Mouse (Mus musculus) ovary, postnatal 10 days (tissue): ENCODE data around the gene Bcas3.

Source experiments
- DNase-seq: peaks from one replicate; pipeline ENCODE4 v3.0.0; 2022; ENCODE audit warnings: low spot score

Bcas3 gene

DNA sequence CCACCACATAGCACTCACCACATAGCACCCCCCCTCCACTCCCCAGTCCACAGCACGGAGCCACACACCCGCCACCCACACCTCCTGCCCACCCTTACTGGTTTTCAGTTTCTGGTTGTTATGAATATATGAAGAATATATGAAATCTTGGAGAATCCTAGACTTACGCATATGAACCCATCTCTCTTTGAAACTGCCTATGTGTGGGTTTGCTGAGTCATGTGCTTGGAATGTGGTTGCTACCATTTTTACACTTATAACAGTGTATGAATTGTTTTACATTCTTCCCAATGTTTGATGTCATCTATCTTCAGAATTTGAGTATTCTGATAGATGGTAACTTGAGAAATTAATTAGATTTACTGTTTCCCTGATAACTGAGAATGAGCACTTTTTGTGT, 26.1 kb downstream of the Bcas3 start:
- DNase-seq, result no peak

DNA sequence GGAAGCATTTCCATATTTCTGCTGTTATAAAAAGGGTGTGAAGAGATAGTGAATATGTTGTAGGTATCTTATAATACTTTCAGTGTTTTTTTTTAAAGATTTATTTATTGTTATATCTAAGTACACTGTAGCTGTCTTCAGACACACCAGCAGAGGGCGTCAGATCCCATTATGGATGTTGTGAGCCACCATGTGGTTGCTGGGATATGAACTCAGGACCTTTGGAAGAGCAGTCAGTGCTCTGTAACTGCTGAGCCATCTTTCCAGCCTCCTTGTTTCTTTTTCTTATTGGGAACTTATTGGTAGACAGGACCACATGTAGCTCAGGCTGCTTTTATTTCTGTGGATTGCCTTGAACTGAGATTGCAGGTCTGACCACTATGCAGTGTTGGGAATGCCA, 27.1 kb downstream of the Bcas3 start:
- no peak for DNase-seq

DNA sequence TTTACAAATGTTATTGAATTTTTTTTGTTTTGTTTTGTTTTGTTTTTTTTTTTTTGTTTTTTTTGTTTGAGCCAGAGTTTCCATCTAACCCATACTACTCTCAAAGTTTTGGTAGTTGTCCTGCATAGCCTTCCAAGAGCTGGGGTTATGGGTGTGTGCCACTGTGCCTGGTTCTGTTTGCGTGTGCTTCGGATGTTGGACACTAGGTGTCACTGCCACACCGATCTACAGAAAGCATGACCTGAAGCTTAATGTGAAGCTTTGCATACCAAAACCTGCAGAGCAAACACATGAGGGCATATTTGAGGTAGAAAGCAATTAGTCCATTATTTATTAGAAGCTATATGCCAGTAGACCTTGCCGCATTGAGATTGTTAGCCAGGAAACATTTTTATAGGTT, 29.1 kb downstream of the Bcas3 start:
- DNase-seq, result no peak

DNA sequence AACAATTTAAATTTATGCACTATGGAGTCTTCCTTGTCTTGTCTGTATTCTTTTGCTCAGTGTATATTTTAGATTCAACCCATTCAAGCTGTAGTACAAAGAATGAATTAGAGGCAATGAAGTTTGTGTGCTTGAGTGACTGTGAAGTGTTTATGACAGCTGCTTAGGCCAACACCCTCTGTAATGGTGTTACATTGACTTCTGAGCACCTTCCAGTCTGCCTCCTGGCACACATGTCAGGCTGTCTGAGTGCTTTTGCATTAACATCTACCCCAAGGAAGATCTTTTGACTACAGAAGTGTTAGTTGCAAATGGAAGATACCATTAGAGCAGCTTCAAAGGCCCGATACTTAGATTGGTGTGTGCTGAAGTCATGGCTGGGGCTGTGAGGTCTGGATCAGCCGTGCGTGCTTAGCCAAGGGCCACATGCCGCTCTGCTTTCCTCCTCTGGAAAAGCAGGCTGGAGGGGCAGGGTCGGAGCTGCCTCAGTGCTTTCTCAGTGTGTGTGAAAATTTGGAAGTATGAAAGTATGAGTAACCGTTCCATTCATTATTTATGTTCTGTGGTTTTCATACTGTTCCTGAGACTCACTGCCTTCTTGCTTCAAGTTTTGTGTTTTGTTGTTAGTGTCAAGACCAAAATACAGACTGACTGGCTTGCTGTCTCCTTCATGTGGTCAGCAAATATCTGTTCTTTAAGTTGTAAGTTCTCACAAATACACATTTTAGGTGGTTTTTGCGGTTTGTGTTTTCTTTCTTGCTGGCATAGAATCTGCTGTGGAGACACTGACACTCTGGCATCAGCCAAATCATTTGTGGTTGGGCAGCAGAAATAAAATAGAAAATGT, 31.2 kb downstream of the Bcas3 start:
- DNase-seq, result no peak

DNA sequence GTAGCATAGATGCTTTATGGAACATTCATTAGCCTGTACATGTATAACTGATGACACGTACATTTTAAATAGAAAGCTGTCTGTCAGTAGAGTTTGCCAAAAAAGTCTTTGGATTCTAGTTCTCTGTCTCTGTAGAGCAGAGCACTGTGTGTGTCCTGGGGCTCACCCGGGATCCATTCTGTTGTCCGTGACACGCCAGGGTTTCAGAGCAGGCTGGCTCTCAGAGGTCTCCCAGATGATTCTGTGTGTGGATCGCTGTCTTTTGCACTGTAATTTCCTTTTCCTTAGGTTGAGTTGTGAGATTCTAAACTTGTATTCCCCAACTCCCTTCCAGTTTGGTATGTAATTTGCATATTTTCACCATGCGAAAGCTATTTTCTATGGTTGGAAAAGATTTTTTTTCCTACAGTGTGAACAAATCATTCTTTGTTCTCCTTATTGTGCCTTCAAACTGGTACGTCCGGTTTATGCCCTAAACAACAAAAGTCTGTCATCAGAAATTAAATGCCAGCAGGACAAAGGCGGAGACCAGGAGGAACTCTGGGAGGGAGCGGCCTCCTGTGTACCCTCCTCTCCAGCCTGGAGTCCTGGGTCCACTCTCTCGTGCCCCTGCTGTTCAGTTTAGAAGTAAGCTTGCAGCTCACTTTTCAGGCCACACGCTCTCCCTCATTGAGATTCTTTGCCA, 39.4 kb downstream of the Bcas3 start:
- no peak for DNase-seq

DNA sequence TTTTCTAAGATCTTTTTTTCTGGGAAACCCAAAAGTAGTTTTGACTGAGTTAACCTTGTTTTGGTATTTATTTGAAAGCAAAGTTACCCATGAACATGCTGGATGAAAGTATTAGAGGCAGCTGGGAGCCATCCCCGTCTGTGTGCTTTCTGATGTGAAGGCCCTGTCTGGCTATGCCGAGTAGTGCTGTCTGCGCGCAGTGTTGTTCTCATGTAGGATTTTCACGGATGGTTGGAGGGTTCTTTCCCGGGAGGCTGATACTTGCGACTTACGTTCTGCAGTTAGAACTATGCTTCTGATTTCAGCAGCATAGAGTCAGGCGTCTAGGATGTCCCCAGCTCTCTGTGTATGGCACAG, 39.9 kb downstream of the Bcas3 start:
- DNase-seq, result no peak

DNA sequence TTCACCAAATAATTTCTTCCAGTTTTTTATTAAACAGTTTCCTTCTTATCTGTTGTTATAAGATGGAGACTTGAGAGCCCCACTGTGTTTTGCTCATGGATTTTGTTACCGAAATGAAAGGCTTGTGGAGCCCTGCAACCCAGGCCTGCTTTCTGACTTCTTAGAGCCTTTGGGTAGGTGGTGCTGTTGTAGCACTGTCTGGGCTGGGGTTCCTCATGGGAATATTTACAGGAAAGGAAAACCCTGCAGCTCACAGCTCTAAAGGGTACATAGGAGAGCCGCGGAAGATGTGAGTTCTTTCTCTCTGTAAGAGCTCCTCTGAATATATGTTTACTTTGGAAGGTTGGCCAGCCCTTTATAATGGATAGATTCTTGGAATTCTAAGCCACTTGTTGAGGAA, 41.0 kb downstream of the Bcas3 start:
- DNase-seq, result no peak

DNA sequence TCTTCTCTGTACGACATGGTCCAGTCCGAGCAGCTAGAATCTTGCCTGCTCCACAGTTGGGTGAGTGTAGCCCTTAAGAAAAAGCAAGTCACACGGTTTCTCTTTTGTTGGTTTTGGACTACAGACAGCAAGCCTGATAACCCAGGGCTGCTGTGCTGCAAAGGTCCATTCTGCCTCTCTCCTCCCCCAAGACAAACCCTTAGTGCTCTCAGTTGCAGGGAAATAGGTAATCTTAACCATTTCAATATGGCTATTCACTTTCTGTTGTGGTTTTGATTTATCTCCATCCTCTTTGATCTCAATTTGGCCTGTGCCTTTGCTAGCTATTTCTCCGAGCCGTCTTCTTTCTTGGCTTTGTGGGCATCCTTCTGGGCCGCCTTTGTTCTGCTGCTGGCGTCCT, 42.4 kb downstream of the Bcas3 start:
- DNase-seq, result no peak

DNA sequence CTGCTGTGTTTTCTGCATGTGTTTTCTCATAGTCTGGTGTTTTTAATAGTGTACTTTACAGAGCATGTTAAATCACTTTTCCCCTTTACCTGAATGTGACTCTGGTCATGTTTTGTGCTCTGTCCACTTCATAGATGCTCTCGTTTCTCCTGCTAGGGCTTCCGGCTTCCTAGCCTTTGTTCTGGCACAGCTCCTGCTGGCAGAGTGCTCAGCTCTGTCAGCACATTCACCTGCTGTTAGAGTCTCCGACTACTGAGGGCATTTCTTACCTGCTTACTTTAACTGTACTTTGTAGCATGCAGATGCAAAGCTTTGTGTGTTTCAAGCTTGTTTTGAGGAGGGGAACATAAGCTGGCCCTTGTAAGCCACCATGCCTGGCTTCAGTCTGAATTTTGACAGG, 53.6 kb downstream of the Bcas3 start:
- DNase-seq, result no peak

DNA sequence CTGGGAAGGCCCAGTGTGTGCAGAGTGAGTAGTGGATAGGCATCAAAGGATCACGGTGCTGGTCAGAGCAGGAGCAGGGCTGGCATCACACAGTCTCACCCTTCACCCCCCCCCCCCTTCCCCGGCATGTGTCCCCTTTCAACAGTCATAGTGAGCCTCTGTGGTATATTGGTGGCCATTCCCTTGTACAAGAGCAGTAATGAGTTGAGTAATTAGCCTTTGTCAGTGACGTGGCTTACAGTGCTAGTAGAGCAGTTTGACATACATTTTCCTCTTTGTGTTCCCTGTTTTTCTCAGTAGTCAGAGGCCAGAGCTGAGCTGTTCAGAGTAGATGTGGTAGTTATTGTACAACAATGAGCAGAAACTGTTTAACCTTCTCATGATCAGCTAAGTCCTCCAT, 54.7 kb downstream of the Bcas3 start:
- DNase-seq, result no peak

DNA sequence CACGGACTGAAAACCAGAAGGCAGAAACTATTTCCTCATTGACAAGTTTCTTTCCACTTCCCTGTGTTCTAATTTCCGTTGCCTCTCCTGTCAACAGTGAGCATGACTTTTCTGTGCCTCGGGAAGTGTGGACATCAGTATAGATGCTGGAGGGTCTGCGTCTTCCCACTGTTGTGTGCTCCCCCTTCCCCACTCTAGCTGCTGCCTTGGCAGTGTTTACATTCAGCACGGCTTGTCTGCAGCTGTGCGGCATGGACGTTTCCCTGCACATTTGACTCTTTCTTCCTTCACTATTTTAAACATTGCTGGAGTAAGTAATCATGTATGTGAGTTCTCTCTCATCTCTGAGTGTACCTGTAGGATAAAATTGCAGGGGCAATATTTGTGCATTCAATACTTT, 59.4 kb downstream of the Bcas3 start:
- no peak for DNase-seq

DNA sequence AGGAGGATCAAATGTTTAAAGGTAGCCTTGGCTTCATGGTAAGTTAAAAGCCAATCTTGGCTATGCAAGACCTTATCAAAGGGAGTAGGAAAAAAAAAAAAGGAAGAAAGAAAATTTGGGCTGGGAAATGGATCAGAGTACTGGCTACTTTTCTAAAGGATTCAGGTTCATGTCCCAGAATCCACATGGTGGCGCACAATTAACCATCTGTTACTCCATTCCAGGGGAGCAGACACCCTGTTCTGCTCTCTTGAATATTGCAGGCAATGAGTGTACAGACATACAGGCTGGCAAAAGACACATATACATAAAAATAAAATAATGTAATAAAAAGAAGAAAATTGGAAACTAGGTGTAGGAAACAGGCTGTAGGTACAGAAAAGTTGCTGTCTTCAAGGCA, 61.5 kb downstream of the Bcas3 start:
- no peak for DNase-seq

DNA sequence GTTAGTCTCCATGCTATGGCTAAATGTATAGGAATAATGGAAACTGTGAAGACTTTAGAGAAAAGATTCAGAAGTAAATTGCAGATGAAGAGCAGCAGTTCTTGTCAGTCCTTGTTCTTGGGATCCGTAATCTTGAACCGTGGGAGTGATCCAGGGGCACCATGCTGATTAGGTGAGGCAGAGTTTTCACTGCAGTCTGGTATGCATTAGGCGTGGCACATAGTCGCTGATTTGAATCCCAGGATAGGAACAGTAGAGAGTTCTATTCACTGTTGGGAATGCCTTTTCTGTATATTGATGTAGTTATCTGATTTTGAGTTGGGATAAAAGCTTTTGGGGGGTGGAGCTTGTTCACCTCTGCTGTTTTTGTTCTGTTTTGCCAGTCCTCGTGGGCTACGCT, 74.4 kb downstream of the Bcas3 start:
- DNase-seq, result no peak

DNA sequence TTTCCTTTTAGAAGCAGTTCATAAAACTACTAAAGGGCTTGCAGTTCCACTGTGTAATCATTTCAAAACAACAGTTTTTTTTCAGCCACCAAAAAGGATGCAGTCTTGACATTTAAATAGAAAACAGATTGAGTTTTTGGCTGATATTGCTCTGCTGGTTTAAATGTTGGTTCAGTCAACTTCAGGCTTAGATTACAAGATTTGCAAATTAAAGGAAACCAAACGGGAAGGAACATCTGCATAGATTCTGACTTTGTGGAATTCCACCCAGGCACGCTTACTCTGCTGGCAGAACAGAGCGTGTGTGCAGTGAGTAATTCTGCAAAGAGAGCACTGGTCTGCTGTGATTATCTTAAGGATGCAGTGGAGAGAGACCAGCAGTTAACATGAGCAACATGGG, 75.3 kb downstream of the Bcas3 start:
- DNase-seq, result no peak

DNA sequence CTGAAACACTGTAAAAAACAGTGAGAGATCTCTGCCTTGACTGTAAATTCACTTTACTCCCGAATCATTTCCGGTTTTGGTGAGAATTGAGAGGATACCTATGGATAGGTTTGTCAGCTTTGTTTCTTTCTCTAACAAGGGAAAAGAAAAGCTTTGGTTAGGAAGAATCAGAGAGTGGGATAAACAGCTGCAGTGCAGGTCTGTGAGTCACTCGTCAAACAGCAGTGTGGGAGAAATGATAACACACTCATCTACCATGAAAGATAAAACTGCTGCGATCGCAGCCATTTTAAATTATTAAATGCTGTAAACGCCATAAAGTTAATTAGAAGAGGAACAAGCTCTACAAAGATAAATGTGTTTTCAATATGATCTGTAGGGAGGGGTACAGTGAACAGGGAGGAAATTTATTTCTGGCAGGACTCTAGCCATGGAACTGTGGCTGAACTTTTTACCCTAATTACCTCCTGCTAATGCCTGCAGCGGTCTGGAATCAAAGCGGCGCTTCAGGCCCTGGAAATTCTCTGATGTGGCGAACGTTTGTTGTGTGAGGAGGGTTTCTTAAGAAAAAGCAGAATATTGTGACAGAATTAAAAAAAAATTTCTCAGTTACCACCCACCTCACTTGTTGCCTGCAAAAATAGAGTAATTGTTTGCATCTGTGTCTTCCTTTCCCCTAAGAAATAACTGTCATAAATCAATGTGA, 77.9 kb downstream of the Bcas3 start:
- no peak for DNase-seq

DNA sequence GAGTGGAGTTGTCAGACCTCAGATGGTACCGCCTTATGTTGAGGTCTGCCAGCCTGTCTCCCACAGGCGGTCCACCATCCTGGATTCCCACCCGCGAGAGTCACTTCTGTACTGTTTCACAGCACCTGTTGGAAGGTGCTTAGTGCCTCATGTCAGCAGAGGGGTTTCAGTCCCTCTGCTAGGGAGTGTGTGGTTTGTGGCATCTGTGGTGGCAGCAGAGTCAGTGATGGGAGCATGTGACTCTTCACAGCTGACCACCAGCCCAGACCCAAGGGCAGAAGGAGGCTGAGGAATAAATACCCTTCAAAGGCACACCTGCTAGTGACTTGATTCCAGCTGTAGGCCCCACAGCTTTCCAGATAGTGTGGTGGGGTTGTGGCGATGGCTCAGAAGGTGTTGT, 94.4 kb downstream of the Bcas3 start:
- no peak for DNase-seq

DNA sequence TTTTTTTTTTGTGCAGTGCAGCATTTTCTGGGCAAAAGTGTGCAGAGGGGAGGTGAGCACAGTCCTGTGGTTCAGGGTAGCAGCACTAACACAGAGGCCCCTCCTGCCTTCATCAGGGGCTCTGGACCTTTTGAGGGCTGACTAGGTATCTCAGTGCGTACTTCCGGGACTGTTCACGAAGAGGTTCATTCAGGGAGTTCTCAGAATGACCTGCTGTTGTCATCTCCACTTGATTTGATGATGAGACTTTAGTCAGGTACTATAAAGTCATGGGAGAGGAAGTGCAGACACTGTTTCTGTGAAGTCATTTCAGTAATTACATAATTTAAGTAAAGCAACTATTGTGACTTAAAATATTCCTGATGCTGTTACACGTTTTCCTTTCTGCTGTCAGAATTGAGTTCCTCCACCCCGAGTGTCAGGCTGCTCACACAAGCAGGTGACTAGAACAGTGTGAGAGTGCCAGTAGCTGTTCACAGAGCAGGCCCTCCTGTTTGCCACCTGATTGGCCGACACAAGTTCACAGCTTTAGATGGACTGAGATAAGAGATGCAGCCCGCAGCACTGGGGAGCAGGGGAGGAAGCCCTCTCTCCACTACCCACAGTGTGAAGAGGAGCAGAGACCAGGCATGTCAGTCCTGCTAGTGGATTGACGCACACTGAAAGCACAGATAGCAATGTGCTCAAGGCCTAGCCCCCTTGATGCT, 100.8 kb downstream of the Bcas3 start:
- DNase-seq, result no peak

DNA sequence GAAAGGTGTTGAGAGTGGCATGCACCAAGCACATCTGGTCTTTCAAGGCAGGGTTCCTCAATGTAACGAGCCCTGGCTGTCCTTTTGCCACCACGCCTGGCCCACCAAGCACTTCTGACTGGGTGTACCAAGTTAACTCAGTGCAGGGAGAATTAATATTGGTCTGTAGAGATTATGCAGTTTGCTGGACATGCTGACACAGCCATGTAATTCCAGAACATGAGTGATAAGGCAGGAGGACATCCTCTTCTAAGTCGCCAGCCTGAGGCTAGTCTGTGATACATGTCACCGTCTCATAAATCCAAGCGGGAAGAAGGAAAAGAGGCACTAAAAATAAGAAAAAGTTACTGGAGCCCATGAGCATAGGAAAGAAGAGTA, 101.3 kb downstream of the Bcas3 start:
- DNase-seq, result no peak

DNA sequence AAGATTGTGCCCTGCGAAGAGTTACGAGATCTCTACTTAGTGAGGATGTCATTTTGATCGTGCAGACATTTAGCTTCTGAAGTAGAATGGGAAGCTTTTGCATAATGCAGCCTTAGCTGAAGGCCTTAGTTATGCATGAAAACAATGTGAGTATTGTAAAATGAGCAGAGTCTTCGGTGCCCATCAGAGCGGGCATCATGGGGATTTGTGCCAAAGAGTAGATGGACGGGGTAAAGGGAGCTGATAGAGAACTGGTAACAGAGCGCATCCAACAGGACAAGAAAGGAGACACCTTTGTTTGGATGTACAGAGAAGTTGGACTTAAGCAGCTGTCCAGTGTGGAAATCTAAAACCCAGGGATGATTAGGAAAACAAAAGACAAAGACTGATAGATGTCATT, 108.6 kb downstream of the Bcas3 start:
- no peak for DNase-seq

DNA sequence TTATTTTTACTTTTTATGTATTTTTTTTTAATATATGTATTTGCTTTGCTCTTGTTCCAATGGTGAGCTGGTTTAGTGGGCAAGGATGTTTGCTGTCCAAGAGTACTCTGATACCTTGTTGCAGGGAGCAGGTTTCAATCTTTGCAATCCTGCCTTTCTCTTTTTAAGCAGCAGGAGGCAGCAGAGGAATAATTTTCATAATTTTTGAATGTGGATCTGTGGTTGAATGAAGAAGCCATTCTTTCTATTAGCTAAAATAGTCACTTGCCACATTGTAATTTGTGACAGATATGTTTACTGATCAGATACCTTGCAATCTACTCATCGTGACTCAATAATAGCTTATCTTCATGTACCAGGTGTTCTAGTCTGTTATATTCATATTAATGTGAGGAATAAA, 116.6 kb downstream of the Bcas3 start:
- peak; percentile 7 for DNase-seq

DNA sequence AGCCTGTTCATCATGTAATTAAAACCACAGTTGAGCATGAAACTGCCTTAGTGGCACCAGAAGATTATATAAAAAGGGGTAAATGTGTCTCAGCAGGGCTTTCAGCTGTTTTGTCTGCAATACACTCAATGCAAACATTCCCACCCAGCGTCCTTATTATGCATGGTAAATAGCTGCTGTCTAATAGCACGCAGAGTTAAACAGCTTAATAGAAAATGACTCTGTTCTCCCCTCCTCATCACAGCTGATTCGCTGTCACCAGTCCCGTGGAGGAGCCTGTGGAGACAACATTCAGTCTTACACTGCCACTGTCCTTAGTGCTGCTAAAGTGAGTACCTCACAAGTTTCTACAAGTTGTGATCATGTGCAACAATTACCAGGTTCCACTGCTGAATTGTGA, 117.5 kb downstream of the Bcas3 start:
- DNase-seq, result no peak

DNA sequence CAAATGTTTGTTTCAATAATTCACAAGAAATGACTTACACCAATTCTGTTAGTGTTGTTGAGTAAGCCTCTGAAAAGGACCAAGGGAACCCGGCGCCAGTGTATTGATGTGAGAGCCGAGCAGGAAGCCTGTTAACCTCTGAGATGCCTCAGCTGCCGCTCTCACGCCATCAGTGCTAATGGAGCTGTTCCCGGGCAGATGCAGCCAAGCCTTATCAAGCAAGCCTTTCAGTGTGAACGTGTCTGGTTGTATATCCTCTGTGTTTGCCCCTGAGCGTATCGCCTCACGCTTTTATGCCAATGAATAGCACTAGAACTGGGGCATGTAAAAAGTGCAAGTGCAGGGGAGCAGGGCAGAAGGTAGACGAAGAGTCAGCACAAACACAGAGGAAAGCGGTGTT, 121.4 kb downstream of the Bcas3 start:
- no peak for DNase-seq
